Mouse (Mus musculus): ENCODE data around the gene Higd2a.

DNA sequence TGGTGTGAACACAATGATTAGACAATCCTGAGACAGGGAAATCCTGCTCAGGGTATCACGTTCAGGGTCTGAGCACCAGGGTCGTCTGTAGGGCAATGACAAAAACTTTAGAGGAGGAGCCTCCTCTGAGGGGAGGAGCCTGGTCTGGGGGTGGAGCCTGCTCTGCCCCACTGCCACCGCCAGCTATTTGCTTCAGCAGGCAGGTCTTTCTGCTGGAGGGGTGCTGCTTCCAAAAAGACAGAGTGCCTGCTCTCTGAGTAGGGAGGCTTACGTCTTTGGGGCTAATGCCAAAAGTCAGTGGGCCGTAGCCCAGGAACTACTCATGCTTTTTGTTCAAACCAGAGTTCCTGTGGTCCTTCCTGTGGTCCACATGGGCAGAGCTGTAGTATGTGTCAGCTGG lies 21.6 kb upstream of the Higd2a start:
- no peak for TF ChIP-seq POLR2A (IDR thresholded peaks at IDR 0.05; ENCODE audit: borderline replicate concordance, low read depth, low read length)
- no peak for TF ChIP-seq CTCF (IDR thresholded peaks at IDR 0.05; ENCODE audit: low read depth, low read length)
